Mouse (Mus musculus) frontal cortex, postnatal 25 days (tissue): ENCODE measurements at regions not wholly inside any gene's neighbourhood (a gene's known extent, or its start where the extent isn't known, plus 50 kb on each side); places are given as distances from the start of the nearest gene placed in this dataset.

Experiments
- DNase-seq, 2 experiments: peaks; one replicate each; pipeline ENCODE4 v3.0.0; 2022; ENCODE audit warnings: low spot score in 2 of 2

DNA sequence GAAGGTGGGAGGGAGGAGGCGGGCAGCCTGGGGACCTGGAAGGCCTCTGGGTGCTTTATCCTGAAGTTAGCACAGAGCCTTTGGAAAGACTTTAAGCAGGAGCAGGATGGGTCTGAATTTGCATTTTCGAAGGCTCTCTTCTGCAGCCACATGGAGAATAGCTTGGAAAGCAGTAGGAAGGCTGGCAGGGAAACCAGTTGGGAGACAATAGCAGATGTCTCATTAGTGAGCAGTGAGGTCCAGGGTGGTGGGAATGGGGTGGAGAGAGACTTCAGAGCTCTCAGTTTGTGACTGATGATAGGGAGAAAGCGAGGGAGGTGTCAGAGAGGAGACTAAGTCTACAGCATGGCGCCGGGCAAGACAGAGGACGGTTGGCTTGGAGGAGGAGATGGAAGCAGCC lies 199.1 kb downstream of the Cbln1 start:
- DNase-seq = no peak

DNA sequence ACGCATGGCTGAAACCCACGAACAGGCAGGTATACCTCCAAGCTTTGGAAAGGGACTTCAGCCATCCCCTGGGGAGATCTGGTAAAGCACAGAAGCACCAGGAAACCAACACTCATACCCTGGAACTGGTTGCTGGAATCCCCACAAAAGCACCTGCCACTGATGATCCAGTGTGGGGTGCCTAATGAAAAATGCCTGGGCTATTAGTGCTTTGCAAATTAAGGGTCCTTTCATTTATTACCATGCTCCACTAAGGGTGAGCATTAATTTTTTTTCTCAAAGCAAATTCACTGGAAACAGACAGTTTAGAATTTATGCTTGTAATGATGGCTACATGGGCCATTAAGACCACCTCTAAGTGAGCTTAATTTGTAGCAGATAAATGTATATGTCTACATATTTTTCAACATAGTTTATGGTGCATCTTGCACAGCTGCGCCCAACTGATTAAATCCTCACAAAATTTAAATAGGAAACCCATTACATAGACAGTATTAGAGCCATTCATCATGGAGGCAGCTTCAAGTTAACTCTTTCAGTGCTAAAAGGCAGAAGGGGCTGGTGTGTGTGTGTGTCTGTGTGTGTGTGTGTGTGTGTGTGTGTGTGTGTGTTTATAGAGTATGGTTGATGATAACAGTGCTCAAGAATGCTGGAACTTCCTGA lies 201.8 kb downstream of the Cbln1 start:
- no peak for DNase-seq

DNA sequence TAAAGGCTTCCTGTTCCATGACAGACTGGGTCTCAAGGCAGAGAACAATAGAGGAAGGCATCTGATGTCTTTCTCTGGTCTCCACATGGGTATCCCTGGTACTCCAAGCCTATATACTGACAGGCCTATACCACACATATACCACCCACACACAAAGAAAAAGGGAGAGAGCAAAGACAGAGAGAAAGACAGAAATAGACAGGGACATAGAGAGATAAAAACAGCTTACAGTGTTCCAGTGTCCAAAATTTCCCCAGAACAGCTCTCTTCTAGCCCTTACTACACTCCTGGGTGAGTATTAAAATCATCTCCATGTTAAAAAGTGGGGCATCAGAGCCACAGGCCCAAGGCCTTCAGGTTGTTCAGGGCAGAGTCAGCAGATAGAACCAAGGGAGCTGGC lies 204.2 kb downstream of the Cbln1 start:
- DNase-seq = no peak

DNA sequence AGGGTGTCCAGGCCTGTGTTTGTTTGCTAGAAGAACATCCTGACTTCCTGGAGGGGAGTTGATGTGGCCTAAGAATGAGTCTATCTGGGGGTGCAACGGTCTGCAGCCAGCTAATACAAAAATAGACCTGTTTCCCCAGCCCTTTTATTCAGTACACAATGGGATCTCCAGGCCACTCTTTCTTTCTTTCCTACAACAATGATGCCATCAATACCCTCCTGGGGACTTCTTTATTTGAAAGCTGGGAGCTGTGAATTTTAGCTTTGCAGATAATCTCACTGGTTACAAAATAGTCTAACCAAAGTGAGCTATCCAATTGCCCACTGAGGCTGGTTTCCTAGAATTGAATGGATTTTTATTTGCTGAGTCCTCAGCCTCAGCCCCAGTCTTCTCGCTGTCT lies 207.4 kb downstream of the Cbln1 start:
- no peak for DNase-seq

DNA sequence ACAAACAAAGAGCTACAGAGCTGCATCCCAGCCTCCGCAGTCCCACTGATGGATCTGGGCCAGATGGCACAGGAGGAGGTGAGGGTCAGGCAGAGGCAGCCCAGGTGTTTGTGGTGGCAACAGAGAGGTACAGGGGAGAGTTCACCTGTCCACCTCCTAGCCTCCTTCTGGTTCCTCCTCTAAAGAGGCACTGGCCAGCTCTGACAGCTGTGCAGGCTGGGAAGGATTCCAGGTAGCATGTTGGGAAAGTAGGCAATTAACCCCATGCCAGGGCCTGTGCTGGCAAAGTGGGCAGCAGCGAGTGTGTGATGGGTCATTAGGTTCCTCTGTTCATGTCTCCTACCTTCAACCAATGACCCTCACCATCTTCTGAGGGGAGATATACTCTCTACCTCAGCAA lies 212.1 kb downstream of the Cbln1 start:
- DNase-seq = no peak

DNA sequence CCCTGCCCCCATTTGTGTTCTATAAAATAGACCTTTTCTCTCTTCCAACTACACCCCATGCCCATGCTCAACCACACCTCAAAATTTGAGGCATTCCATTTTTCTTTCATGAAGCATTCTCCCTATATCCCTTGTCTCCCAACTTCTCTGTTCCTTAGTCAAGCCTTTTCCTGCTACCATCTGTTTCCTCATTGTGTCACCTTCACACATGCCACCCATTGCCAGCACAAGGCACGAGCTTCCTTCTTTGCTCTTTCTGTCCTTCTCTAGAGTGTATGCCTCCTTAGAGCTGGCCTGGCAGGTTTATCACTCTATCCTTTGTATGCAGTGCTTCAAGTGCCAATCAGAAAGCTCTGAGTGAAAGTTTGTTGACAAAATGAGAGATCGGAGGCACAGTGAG lies 229.7 kb downstream of the Cbln1 start:
- no peak for DNase-seq

DNA sequence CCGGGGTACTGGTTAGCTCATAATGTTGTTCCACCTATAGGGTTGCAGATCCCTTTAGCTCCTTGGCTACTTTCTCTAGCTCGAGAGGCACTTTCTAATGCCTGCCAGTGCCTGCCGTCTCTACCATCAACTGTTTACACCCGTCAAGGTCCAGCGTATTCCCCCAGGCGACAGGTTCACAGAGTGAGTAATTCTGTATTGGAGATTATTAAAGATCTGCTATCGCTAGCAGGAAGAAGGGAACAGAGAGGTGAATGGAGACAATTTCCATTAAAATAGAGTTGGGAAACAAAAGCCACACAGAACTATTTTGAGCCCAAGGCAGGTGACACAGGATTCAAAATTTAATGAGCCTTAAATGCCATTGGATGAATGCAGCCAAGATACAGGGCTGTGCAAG lies 235.2 kb downstream of the Cbln1 start:
- no peak for DNase-seq

DNA sequence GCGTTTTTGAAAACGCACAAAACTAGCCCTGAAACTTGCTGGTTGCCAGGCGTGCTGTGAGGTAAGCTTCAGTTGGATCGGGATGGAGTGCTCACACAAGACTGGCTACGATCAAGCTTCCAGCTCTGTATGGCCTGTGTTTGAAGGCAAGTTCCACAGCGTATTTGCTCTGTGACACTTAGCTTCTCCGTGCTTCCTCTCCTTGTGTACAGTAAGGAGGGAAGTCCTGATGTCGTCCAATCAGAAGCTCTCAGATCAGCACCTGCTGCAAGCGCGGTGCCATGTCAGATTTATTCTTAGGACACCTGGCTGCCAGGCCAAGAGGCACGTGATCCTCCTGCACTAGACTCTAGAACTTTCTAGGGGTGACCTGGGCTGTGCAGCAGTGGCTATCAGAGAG lies 236.0 kb downstream of the Cbln1 start:
- DNase-seq = no peak

DNA sequence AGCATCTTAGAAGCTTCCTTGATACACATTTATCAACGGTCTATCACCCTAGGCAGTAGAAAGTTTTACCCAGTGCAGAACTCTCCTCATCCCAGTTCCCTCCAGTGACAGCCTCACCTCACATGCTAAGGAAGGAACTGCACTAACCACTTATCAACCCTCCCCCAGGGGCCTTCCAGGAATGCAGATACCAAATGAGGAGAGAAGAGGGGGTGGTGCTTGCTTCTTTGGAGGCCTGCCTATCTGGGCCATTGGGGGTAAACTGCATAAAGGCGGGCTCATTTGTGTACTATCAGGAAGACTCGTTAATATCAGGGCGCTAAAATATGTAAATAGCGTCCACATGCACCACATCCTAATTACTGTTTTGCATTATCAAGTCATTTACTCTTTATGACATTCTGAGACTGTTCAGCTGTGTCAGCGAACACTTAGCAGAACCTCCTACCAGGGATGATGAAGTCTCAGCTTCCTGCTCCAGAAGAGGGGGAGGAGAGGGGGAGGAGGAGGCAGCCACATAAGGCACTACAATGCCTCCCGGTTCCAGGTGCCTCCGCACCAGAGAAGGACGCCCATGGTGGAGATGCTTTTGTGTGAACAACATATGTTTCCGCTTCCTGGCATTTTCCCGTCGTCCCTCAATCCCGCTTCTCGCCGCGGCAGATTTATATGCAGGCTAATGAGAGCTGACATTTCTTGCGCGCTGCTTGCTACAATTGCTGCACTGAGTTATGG lies 236.9 kb downstream of the Cbln1 start:
- peak; percentile 4 to 18 for DNase-seq

DNA sequence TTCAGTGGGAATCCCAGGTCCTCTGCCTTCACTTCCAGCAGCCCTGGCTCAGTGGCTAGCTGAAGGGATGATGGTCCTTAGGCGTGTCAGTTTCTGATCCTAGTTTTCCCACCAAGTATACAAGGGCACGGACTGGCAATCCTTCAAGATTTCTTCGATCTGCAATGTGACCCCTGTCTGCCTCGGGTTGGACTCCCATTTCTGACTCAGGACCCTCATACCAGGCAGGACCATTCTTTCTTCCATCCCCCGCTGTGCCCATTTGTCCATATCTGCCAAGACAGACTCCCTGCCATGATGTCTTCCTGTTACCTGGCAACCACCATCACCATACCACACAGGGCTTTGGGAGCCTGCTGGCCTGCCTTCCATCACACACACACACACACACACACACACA lies 238.1 kb downstream of the Cbln1 start:
- DNase-seq = no peak

DNA sequence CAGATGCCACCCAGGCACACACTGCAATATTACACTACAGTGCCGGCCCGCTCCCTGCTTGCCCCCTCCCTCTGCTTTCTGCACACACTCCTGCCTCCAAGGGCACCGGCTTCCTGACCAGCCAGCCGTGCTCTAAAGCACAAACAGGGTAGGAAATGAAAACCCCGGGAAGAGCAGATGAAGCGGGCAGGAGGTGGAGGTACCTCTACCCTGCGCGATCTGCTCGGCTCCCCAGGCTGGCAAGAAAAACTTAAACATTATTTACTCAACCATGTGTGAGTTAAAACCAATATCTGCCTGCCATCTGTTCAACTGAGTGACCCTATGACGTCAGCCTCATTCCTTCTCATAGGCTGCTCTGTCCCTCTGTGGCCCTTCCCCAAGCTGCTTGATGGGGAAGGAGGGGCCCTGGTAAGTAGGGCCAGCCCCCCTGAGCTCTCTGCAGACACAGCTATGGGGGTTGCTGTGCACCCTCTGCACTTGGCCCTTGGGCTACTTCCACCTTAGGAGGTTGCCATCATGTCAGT lies 238.5 kb downstream of the Cbln1 start:
- DNase-seq = no peak

DNA sequence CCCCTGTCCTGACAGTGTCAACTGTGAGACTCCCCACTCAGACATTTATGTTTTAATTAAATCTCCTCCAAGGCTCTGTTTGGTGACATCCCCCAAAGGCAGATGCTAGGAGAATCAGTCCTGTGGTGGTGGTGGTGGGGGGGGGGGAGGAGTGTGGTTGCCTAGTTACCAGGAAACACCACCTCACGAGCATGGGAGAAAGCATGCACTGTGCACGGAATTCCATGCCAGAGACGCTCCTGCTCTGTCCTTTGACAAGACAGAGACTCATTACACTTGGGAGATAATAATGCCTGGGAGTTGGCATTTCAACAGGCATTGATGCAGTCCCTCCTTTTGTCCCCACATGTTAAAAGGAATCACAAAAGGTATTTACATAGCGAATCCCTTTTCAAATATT lies 240.6 kb downstream of the Cbln1 start:
- no peak for DNase-seq

DNA sequence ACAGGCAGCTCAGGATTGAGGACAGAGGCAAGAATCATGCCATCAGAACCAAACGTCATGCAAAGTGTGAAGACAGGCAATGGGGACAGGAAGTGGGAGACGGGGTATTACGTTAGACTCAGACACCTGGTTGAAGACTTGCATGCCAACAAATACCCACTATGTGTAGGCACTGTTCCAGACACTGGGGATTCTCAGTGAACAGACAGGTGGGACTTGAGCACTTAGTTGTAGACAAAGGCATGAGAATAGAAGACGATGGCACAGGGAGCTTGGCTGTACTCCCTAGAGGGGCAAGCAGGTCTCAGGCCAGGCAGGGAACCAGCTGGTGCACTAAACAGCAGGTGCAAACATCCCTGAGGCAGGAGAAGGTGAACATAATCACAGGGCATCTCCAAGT lies 242.3 kb downstream of the Cbln1 start:
- no peak for DNase-seq

DNA sequence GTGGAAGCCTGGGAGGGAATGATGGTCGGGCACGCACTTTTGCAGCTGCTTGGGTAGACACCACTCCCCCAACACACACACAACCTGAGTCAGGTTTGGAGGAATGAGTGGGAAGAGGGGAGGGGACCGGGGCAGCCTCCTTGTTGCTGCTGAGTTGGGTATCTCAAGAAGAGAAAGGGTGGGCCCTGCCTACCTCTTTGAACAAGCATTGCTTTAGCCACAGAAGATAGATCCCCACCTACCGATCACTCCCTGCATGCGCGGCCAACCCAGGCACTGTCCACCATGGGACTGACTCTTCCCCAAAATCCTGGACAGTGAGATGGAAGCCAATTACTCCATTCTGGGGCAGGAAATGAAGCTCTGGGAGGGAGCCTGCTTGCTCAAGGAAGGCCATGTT lies 243.2 kb downstream of the Cbln1 start:
- DNase-seq = no peak

DNA sequence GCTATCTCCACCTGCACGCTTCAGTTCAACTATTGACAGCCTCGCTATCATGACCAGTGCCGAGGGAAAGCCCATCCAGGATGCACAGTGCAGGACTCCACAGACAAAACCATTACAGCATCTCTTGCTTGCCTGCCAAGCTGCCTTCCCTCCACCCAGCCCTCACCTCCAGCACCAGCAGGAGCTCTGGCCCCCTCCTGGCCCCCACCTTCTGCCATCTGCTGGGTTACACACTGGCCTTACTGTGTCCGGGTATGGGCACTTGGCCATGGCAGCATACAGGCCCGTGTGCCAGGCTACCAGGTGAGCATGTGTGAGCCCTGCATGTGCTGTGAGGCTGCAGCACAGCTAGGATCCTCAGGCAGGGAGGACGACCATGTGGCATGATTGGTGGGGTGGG lies 243.6 kb downstream of the Cbln1 start:
- DNase-seq = no peak

DNA sequence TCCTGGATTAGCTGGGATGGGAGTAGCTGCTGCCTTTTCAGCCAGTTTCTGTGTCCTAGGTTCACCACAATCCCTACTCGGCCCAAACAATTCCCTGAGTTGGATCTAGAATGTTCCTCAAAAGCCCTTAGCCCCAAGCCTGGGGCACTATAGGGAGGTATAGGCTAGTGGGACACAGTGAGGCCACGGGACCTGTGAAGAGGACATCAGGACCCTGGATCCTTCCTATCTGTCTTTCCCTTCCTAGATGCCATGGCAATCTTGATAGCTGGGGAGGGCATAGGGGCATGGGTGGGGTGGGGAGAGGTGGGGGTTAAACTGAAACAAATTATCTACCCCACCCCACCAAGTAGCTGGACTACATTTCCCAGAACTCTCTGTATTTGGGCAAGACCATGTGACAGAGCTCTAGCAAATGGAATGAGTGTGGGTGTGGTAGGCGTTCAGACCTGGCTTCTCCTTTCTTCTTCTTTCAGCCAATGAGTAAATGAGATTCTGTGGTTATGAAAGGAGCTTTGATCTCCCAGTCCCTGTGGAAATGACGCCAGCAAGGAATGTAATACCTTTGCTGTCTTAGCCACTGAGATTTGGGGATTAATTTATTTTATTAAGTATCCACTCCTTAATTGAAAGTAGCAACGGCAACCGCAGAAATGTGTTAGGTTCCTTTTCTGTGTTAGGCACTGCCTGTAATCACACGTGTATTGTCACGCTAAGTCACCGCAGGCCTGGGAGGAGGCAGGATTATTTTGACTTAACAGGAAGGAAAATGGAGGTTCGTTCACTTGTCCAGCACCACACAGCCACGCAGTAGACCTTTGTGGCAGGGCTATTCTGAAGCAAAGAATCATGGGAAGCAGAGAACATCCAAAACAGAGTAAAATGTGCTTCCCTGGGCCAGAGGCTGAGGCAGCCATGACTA lies 246.6 kb downstream of the Cbln1 start:
- no peak for DNase-seq

DNA sequence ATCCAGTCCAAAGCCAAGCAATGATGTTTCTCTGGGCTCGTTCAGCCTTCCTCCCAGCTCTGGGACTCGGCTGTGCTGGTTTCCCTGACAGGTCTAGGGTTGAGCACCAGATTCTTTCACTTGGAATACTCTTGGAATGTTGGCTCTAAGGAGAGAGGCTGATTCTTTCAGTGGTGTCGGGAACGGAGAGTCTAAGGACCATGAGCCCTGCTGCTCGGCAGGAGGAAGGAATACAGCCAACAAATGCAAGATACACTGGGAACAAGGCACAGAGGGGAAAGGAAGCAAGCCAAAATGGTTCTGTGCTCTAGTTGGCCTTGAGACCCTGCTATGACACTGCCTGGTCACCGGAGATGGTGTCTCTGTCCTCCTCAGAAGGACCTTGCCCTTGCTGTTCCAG lies 251.8 kb downstream of the Cbln1 start:
- no peak for DNase-seq

DNA sequence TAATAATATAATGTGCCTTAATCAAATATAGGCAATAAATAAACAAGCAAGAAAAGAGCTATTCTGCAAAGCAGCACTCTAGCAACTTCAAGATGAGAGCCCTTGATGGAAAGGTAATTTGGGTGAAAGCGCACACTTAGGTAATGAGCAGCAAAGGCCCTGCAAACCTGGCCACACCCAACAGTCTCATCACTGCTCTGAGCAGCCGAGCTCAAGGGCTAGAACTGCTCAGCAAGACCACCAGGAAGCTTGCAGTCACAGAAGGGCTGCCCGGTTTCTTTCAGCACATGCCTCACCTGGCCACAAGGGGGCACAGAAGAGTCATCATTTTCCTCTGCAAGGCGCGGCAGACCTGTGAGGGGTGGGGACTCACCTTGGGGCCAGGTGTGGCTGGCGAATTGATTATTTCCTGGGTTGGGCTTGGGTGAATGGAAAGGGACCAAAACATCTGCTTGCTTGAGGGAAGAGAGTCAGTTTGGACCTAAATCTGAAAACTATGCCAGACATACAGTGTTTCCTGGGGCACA lies 253.4 kb downstream of the Cbln1 start:
- DNase-seq = no peak

DNA sequence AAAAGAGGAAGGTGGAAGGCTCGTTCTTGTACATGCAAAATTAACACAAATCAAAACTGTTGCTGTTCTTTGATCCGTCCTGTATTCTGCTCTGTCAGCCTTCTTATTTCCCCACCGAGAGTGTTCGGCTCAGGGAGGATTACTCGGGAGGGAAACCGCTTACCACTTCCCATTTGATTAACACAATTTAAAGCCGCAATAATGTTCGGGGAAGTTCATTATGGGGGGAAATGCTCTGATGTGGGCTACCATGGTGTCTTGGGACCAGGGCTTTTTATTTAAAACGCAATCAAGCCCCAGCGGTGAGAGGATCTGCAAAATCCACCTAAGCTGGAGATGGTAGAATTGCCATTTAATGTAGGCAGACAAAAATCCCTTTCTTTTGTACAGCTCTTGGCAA lies 257.4 kb downstream of the Cbln1 start:
- no peak for DNase-seq

DNA sequence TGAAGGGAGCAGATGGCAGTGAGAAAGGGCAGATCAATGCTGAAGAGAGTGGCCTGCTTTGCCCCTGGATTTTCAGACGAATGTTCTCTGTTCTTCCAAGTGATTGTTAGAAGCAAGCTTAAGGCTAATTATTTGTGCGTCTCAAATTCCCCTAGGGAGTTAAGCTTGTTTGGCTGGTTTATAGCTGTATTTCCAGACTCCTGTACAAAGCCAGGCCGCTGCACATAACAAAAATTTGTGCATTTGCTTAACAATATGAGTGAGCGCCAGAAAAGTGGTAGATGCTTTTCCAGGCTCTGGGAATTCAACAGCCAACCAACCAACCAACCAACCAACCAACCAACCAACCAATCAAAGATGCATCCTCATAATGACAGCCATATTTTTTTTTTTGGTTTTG lies 261.9 kb downstream of the Cbln1 start:
- no peak for DNase-seq

DNA sequence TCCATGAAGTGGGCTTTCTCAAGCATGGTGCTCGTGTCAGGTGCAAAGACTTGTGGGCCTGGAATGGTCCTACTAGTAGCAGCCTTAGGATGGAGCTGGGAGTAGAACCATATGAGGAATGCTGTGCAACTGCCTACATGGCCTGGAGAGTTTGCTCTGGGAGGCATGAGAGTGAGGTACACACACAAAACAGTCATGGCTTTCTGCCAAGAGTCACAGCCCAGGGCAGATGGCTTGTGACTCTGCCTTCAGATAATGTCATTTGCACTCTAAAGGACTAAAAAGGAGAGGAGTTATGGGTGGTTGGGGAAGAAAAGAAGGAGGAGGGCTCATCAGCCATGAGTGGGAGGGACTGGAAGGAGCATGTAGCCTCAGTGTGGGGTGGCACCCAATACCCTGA lies 263.1 kb downstream of the Cbln1 start:
- DNase-seq = no peak

DNA sequence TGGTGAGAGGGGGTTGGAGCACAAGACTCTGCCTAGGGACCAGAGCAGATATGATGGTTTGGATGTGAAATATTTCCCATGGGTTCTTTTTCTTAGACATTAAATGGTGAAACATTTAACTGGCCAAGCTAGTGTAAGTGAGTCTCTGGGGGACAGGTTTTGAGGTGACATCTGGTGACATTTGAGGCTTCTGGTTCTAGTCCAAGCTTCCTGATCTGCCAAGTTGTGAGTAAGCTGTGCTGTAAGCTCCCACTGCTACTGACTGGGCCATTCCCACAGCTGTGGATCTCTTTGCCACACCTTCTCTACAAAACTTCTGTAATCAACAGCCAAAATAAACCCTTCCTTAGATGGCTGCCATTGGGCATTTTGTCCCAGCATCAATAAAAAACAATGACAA lies 264.4 kb downstream of the Cbln1 start:
- DNase-seq = no peak
